In the genomic region with DNA sequence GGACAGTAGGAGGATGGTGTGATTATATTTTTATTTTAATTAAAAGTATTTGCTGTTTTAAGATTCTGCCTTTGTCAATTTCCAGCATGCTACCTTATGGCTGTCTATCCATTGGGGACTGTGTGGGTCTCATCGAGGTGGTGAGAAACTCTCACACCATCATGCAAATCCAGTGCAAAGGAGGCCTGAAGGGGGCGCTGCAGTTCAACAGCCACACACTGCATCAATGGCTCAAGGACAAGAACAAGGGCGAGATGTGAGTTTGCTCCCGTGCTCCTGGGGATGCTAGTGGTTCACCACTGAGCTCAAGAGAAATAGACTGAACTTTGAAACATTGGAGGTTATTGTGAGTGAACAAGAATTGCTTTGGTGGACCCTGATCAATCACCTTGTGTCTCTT, we compare ENCODE assay signal across 8 mouse cellular contexts. TPM values are rescaled to one million over a fixed set of nuclear protein-coding genes. Genes with fewer than 3 reads are reported as not detected.
A peak's percentile ranks its signal among the peaks of the same experiment; 100 is the strongest.
DNase-seq lines count a peak whose midpoint lies in the region; ATAC-seq and TF ChIP-seq lines count a peak whose summit lies in the region.

No protein-coding gene starts in this region.

- in situ Hi-C loops in ES-E14 (cut with MboI; ENCODE audit: low sequenced_read_pairs in 2 of 2, unreplicated experiment in 2 of 2): no loop called here

- no peak overlapping the region for H3K4me2 ChIP-seq in hindbrain, postnatal 0 days (ENCODE audit: low read depth, low read length)
- H3K4me2 ChIP-seq in hindbrain, embryonic 14.5 days (replicated peaks): no peak overlapping the region

- H3K9me3 ChIP-seq in hindbrain, postnatal 0 days (ENCODE audit: low read length): no peaks in the 10 kb centered on the region
- no peaks in the 10 kb centered on the region for H3K9me3 ChIP-seq in hindbrain, embryonic 14.5 days (ENCODE audit: control insufficient read depth, low read length)
- no peaks in the 10 kb centered on the region for H3K9me3 ChIP-seq in ES-E14 (ENCODE audit: control insufficient read depth, insufficient read depth, low read depth, low read length)

- H3K4me1 ChIP-seq in hindbrain, postnatal 0 days (ENCODE audit: insufficient read depth, low read length): no peaks in the 10 kb centered on the region
- H3K4me1 ChIP-seq in hindbrain, embryonic 14.5 days (replicated peaks; ENCODE audit: control insufficient read depth, insufficient read depth, low read length): no peaks in the 10 kb centered on the region
- H3K4me1 ChIP-seq in ES-E14 (ENCODE audit: control insufficient read depth in 2 of 2, insufficient read depth in 2 of 2, low read length in 2 of 2, poor library complexity in 1 of 2): no peaks in the 10 kb centered on the region

- no peak overlapping the region for H3K27ac ChIP-seq in hindbrain, postnatal 0 days
- no peak overlapping the region for H3K27ac ChIP-seq in hindbrain, embryonic 14.5 days
- H3K27ac ChIP-seq in ES-E14 (ENCODE audit: insufficient read depth, low read depth, low read length, poor library complexity, severe bottlenecking): no peak overlapping the region

- 67% methylated on average over 4 of the region's 4 CpGs for WGBS in hindbrain, postnatal 0 days
- WGBS in hindbrain, embryonic 14.5 days: 73% methylated on average over 4 of the region's 4 CpGs

- peak; percentile 56 for DNase-seq in hindbrain, postnatal 0 days (ENCODE audit: low spot score)
- no peak for DNase-seq in hindbrain, embryonic 14.5 days (ENCODE audit: low spot score)
- DNase-seq in 416B (ENCODE audit: low read depth): peak; percentile 50
- DNase-seq in ES-E14 (ENCODE audit: low read depth, low spot score): peak; percentile 71
- peak; percentile 12 for DNase-seq in cerebellum, adult 8-10 months
- peak; percentile 76 to 82 for DNase-seq in kidney, postnatal 4 days
- peak; percentile 58 for DNase-seq in right cerebral cortex, postnatal 4 days
- no peak for DNase-seq in yolk sac, embryonic 10.5 days (ENCODE audit: low spot score)

- peak; percentile 74 for TF ChIP-seq CTCF in hindbrain, postnatal 0 days (IDR thresholded peaks at IDR 0.05; ENCODE audit: low read depth)

- ATAC-seq in hindbrain, postnatal 0 days: peak; percentile 73
- no peak for ATAC-seq in hindbrain, embryonic 14.5 days (ENCODE audit: low FRiP score)

- no peak overlapping the region for H3K4me3 ChIP-seq in hindbrain, postnatal 0 days (ENCODE audit: low read length)
- H3K4me3 ChIP-seq in hindbrain, embryonic 14.5 days (replicated peaks; ENCODE audit: low read length): no peak overlapping the region
- H3K4me3 ChIP-seq in ES-E14 (ENCODE audit: insufficient read depth in 1 of 2, low read depth in 1 of 2, low read length in 2 of 2, poor library complexity in 1 of 2, severe bottlenecking in 1 of 2): no peak overlapping the region

- no peaks in the 10 kb centered on the region for H3K27me3 ChIP-seq in hindbrain, postnatal 0 days (ENCODE audit: insufficient read depth, low read length)
- no peaks in the 10 kb centered on the region for H3K27me3 ChIP-seq in hindbrain, embryonic 14.5 days (ENCODE audit: control insufficient read depth, insufficient read depth, low read length)

- no peak overlapping the region for H3K9ac ChIP-seq in hindbrain, postnatal 0 days (replicated peaks; ENCODE audit: low read length)
- H3K9ac ChIP-seq in hindbrain, embryonic 14.5 days: no peak overlapping the region
- H3K9ac ChIP-seq in ES-E14 (ENCODE audit: insufficient read depth, low read depth, low read length, poor library complexity, severe bottlenecking): no peak overlapping the region

- peaks cover 53% of the 10 kb centered on the region for H3K36me3 ChIP-seq in hindbrain, postnatal 0 days (ENCODE audit: insufficient read depth, low read length)
- H3K36me3 ChIP-seq in hindbrain, embryonic 14.5 days (replicated peaks; ENCODE audit: control insufficient read depth, insufficient read depth): peaks cover 93% of the 10 kb centered on the region
- peaks cover 14% of the 10 kb centered on the region for H3K36me3 ChIP-seq in ES-E14 (ENCODE audit: control insufficient read depth, insufficient read depth, low read length, poor library complexity, severe bottlenecking)

TF ChIP-seq in ES-E14, 5 proteins besides CTCF, POLR2A, EP300 and RAD21:
- TF ChIP-seq ZC3H11A (IDR thresholded peaks at IDR 0.05; ENCODE audit: borderline replicate concordance, low read depth, low read length) (no peak), CHD2 (IDR thresholded peaks at IDR 0.05; ENCODE audit: low read depth, low read length) (no peak), HCFC1 (IDR thresholded peaks at IDR 0.05; ENCODE audit: borderline replicate concordance, insufficient read depth, low read length) (no peak), ZNF384 (IDR thresholded peaks at IDR 0.05; ENCODE audit: low read depth, low read length) (no peak), MAFK (IDR thresholded peaks at IDR 0.05; ENCODE audit: insufficient read depth, low read depth, low read length) (no peak)

RNA-seq across cellular contexts. Expression of gene Kcnmb3, which starts 32.3 kb away (rescaled TPM):
- total RNA-seq in hindbrain, postnatal 0 days (2014; rRNA removed): not detected in 2 replicates
- polyA plus RNA-seq in hindbrain, postnatal 0 days (2015; fragmentation: Nextera tagmentation; extraction: Ambion mirVana): 0.10 TPM in 1 of 2 replicates, not detected in the other
- polyA plus RNA-seq in hindbrain, embryonic 14.5 days (2014; fragmentation: Nextera tagmentation; extraction: Ambion mirVana): 0.11 TPM in 1 of 2 replicates, not detected in the other
- 0.13 and 0.16 TPM in 2 replicates for total RNA-seq in ES-E14 (2012; rRNA removed)

RNA-seq across cellular contexts. Expression of gene Zfp639, which starts 50.3 kb away (rescaled TPM):
- 50.9 and 51.3 TPM in 2 replicates for total RNA-seq in hindbrain, postnatal 0 days (2014; rRNA removed)
- 36.3 and 37.8 TPM in 2 replicates for polyA plus RNA-seq in hindbrain, postnatal 0 days (2015; fragmentation: Nextera tagmentation; extraction: Ambion mirVana)
- polyA plus RNA-seq in hindbrain, embryonic 14.5 days (2014; fragmentation: Nextera tagmentation; extraction: Ambion mirVana): 39.6 and 44.1 TPM in 2 replicates
- 42.1 and 43.5 TPM in 2 replicates for total RNA-seq in ES-E14 (2012; rRNA removed)

Comparison
In these comparisons a context has a peak if more than half of its experiments do, and no peak if none do; other contexts are left out.
1. DNase-seq: peak in hindbrain, postnatal 0 days (single experiment), 416B (single experiment), ES-E14 (single experiment), cerebellum, adult 8-10 months (single experiment), kidney, postnatal 4 days (2 of 2) and right cerebral cortex, postnatal 4 days (single experiment); none in hindbrain, embryonic 14.5 days (single experiment) and yolk sac, embryonic 10.5 days (single experiment).